Mouse (Mus musculus) olfactory bulb, adult 2 months (tissue): Measurements from ENCODE around the gene Mesp1. TPM values are rescaled to one million over a fixed set of nuclear protein-coding genes. Genes with fewer than 3 reads are reported as not detected.
"Not testable (repeated sequence)": the region's sequence is repeated elsewhere in the genome, so short reads cannot be mapped to it uniquely, and the experiment has no call there.

Source experiments
- H3K27ac ChIP-seq: fragments of 200-500 bp; 2 replicates; pipeline ENCODE4 v1.5.1; 2012; ENCODE audit warnings: low read depth, low read length; ENCODE audit not compliant: insufficient read depth
- H3K4me1 ChIP-seq: fragments of 200-500 bp; 2 replicates; pipeline ENCODE4 v1.6.1; 2012; ENCODE audit warnings: low read length; ENCODE audit not compliant: control insufficient read depth, insufficient read depth
- H3K4me3 ChIP-seq: fragments of 200-500 bp; 2 replicates; pipeline ENCODE4 v1.5.1; 2012; ENCODE audit warnings: mild to moderate bottlenecking, low read depth, low read length, moderate library complexity; ENCODE audit not compliant: insufficient read depth
- CTCF ChIP-seq: fragments of 200-500 bp; IDR thresholded peaks from 2 replicates; pipeline ENCODE4 v1.5.1; 2012; ENCODE audit warnings: low read depth, mild to moderate bottlenecking, low read length, moderate library complexity; ENCODE audit not compliant: insufficient read depth
- POLR2A ChIP-seq: fragments of 200-500 bp; IDR thresholded peaks from 2 replicates; pipeline ENCODE4 v1.6.1; 2012; ENCODE audit warnings: mild to moderate bottlenecking, low read depth, low read length, moderate library complexity; ENCODE audit not compliant: insufficient read depth
- WGBS: fragments of 180-500 bp; shearing (Covaris S2); methylation state at CpG from one replicate; pipeline ENCODE4 v1.1.7; 2018; 5-methylcytosine and 5-hydroxymethylcytosine counted together
- polyA plus RNA-seq: library from polyadenylated mRNA; stranded (reverse); fragments of >200 nt; gene quantifications from 2 replicates; pipeline ENCODE4 v1.2.4, GENCODE M21; 2012; ENCODE audit warnings: low replicate concordance; ENCODE audit not compliant: missing spikeins, insufficient read depth, insufficient read length

Mesp1 gene
- polyA plus RNA-seq, 1 experiment: not detected

- Histone ChIP-seq H3K27ac (no peak overlapping the region), H3K4me3 (no peak overlapping the region), H3K4me1 (no peaks in the 10 kb centered on the region)
- TF ChIP-seq POLR2A: no peak
- no peak for TF ChIP-seq CTCF
- 6% methylated on average over 8 of the region's 8 CpGs for WGBS
Observed at GRCm38 (mm10) chr7:79799048-79799447, 5.5 kb upstream of the Mesp1 start.

- WGBS: 28% methylated on average over 5 of the region's 5 CpGs
Observed at GRCm38 (mm10) chr7:79798606-79799005, 5.0 kb upstream of the Mesp1 start.

GRCm38 (mm10) chr7:79792635-79793421, 760 bp downstream of the Mesp1 start:
- 2% methylated on average over 80 of the region's 80 CpGs for WGBS
- peaks cover 13% of the 10 kb centered on the region for H3K4me1 ChIP-seq
- no peak overlapping the region for H3K27ac ChIP-seq
- no peak for TF ChIP-seq POLR2A
- TF ChIP-seq CTCF: peak; percentile 61
- H3K4me3 ChIP-seq: peak overlapping the region; percentile 43

More at GRCm38 (mm10) chr7:79798606-79799005, 5.0 kb upstream of the Mesp1 start:
- Histone ChIP-seq H3K4me3 (no peak overlapping the region), H3K4me1 (no peaks in the 10 kb centered on the region), H3K27ac (no peak overlapping the region)
- TF ChIP-seq CTCF (no peak), POLR2A (no peak)

GRCm38 (mm10) chr7:79789812-79790211, 3.8 kb downstream of the Mesp1 start:
- not testable (repeated sequence) for H3K4me3 ChIP-seq, H3K27ac ChIP-seq
- WGBS: 79% methylated on average over 2 of the region's 2 CpGs
- H3K4me1 ChIP-seq: peaks cover 13% of the 10 kb centered on the region

GRCm38 (mm10) chr7:79786295-79786694, 7.3 kb downstream of the Mesp1 start:
- Histone ChIP-seq H3K27ac (no peak overlapping the region), H3K4me1 (no peaks in the 10 kb centered on the region), H3K4me3 (no peak overlapping the region)
- 17% methylated on average over 6 of the region's 6 CpGs for WGBS
- TF ChIP-seq POLR2A (no peak), CTCF (peak; percentile 45; the same call in 1 of the 2 replicates)

- 90% methylated on average over 2 of the region's 2 CpGs for WGBS
- TF ChIP-seq CTCF (no peak), POLR2A (no peak)
- Histone ChIP-seq H3K27ac (no peak overlapping the region), H3K4me1 (peaks cover 3% of the 10 kb centered on the region), H3K4me3 (no peak overlapping the region)
Observed at GRCm38 (mm10) chr7:79782516-79782855, 11.1 kb downstream of the Mesp1 start.

GRCm38 (mm10) chr7:79781826-79782515, 11.6 kb downstream of the Mesp1 start:
- Histone ChIP-seq H3K4me3 (no peak overlapping the region), H3K4me1 (peaks cover 3% of the 10 kb centered on the region), H3K27ac (no peak overlapping the region)
- TF ChIP-seq CTCF: no peak
- no peak for TF ChIP-seq POLR2A
- 77% methylated on average over 11 of the region's 11 CpGs for WGBS

- peak; percentile 79 for TF ChIP-seq CTCF
- TF ChIP-seq POLR2A: no peak
- Histone ChIP-seq H3K4me3 (peak overlapping the region; percentile 35), H3K4me1 (peaks cover 3% of the 10 kb centered on the region), H3K27ac (no peak overlapping the region)
- 31% methylated on average over 16 of the region's 16 CpGs for WGBS
Observed at GRCm38 (mm10) chr7:79780647-79781626, 12.7 kb downstream of the Mesp1 start.
